8 mouse cellular contexts compared by ENCODE assay signal in genomic region chr7:105581094-105581703, GRCm38 (mm10). TPM values are rescaled to one million over a fixed set of nuclear protein-coding genes. Genes with fewer than 3 reads are reported as not detected.
DNase-seq lines count a peak whose midpoint lies in the region; ATAC-seq and TF ChIP-seq lines count a peak whose summit lies in the region.

Gene Apbb1, minus strand, starts transcription at chr7:105581653.

- WGBS in embryonic facial prominence, embryonic 12.5 days: under 1% methylated on average over 44 of the region's 54 CpGs
- WGBS in intestine, postnatal 0 days: under 1% methylated on average over 35 of the region's 54 CpGs
- WGBS in limb, embryonic 10.5 days: under 1% methylated on average over 47 of the region's 54 CpGs
- WGBS in midbrain, embryonic 11.5 days: under 1% methylated on average over 52 of the region's 54 CpGs

- peaks cover 28% of the 10 kb centered on the region for H3K4me1 ChIP-seq in embryonic facial prominence, embryonic 12.5 days
- no peaks in the 10 kb centered on the region for H3K4me1 ChIP-seq in intestine, postnatal 0 days (replicated peaks; ENCODE audit: control insufficient read depth, insufficient read depth, low read length)
- H3K4me1 ChIP-seq in limb, embryonic 10.5 days: peaks cover 18% of the 10 kb centered on the region
- H3K4me1 ChIP-seq in midbrain, embryonic 11.5 days (ENCODE audit: control insufficient read depth, insufficient read depth, low read length): peaks cover 9% of the 10 kb centered on the region; the same call in 1 of the 2 replicates

- H3K36me3 ChIP-seq in embryonic facial prominence, embryonic 12.5 days: no peaks in the 10 kb centered on the region
- no peaks in the 10 kb centered on the region for H3K36me3 ChIP-seq in intestine, postnatal 0 days (ENCODE audit: control insufficient read depth, insufficient read depth)
- H3K36me3 ChIP-seq in limb, embryonic 10.5 days: no peaks in the 10 kb centered on the region
- no peaks in the 10 kb centered on the region for H3K36me3 ChIP-seq in midbrain, embryonic 11.5 days (ENCODE audit: control insufficient read depth, insufficient read depth, low read length)

- TF ChIP-seq CTCF in intestine, postnatal 0 days (IDR thresholded peaks at IDR 0.05; ENCODE audit: low read depth): no peak

- no peaks in the 10 kb centered on the region for H3K27me3 ChIP-seq in embryonic facial prominence, embryonic 12.5 days
- H3K27me3 ChIP-seq in intestine, postnatal 0 days (replicated peaks; ENCODE audit: control insufficient read depth, insufficient read depth, low read length): no peaks in the 10 kb centered on the region
- 0 out of 2 replicates have a peak, but pooled peaks cover 3% of the 10 kb centered on the region for H3K27me3 ChIP-seq in limb, embryonic 10.5 days (ENCODE audit: low read depth, poor library complexity, severe bottlenecking)
- no peaks in the 10 kb centered on the region for H3K27me3 ChIP-seq in midbrain, embryonic 11.5 days (ENCODE audit: control insufficient read depth, insufficient read depth, low read length)

- peak; percentile 88 for DNase-seq in 3134 (ENCODE audit: extremely low read depth, insufficient read length, low spot score)
- DNase-seq in adrenal gland, postnatal 25 days: peak; percentile 79
- DNase-seq in limb, embryonic 10.5 days (ENCODE audit: low spot score): peak; percentile 86
- DNase-seq in midbrain, embryonic 11.5 days (ENCODE audit: low spot score, missing footprints): peak; percentile 99
- DNase-seq in right cerebral cortex, postnatal 4 days: peak; percentile 89

- peak within 1 kb of the TSS; percentile 76 for H3K4me2 ChIP-seq in embryonic facial prominence, embryonic 12.5 days (replicated peaks)
- peak within 1 kb of the TSS; percentile 97 for H3K4me2 ChIP-seq in intestine, postnatal 0 days (replicated peaks; ENCODE audit: low read depth)
- peak within 1 kb of the TSS; percentile 52 for H3K4me2 ChIP-seq in midbrain, embryonic 11.5 days

- peak; percentile 85 for ATAC-seq in embryonic facial prominence, embryonic 12.5 days (ENCODE audit: insufficient number of reproducible peaks, insufficient read depth, low FRiP score, low TSS enrichment)
- peak; percentile 83 for ATAC-seq in granulocyte monocyte progenitor cell, adult 5-6 weeks (replicated peaks; ENCODE audit: poor library complexity, severe bottlenecking)
- ATAC-seq in intestine, postnatal 0 days: peak; percentile 93
- ATAC-seq in midbrain, embryonic 11.5 days (ENCODE audit: low FRiP score): peak; percentile 95

- H3K9me3 ChIP-seq in embryonic facial prominence, embryonic 12.5 days: no peaks in the 10 kb centered on the region
- H3K9me3 ChIP-seq in intestine, postnatal 0 days (ENCODE audit: control insufficient read depth): no peaks in the 10 kb centered on the region
- H3K9me3 ChIP-seq in limb, embryonic 10.5 days (replicated peaks): no peaks in the 10 kb centered on the region
- H3K9me3 ChIP-seq in midbrain, embryonic 11.5 days (ENCODE audit: control insufficient read depth, low read length): no peaks in the 10 kb centered on the region

- peak within 1 kb of the TSS; percentile 66 for H3K4me3 ChIP-seq in embryonic facial prominence, embryonic 12.5 days
- H3K4me3 ChIP-seq in intestine, postnatal 0 days (ENCODE audit: low read depth, low read length): peak within 1 kb of the TSS; percentile 80
- H3K4me3 ChIP-seq in limb, embryonic 10.5 days: peak within 1 kb of the TSS; percentile 76
- peak within 1 kb of the TSS; percentile 75 for H3K4me3 ChIP-seq in midbrain, embryonic 11.5 days (ENCODE audit: low read depth, low read length)

- peak within 1 kb of the TSS; percentile 79 for H3K27ac ChIP-seq in embryonic facial prominence, embryonic 12.5 days
- H3K27ac ChIP-seq in intestine, postnatal 0 days (ENCODE audit: low read depth, low read length): peak within 1 kb of the TSS; percentile 35; the same call in 1 of the 2 replicates
- peak within 1 kb of the TSS; percentile 93 for H3K27ac ChIP-seq in limb, embryonic 10.5 days
- peak within 1 kb of the TSS; percentile 85 for H3K27ac ChIP-seq in midbrain, embryonic 11.5 days (ENCODE audit: low read depth, low read length)

- peak within 1 kb of the TSS; percentile 78 for H3K9ac ChIP-seq in embryonic facial prominence, embryonic 12.5 days
- H3K9ac ChIP-seq in intestine, postnatal 0 days (ENCODE audit: low read depth, low read length): peak within 1 kb of the TSS; percentile 47
- H3K9ac ChIP-seq in midbrain, embryonic 11.5 days (ENCODE audit: low read length): peak within 1 kb of the TSS; percentile 86

RNA-seq across cellular contexts. Expression of gene Apbb1, which starts in this region (rescaled TPM):
- 13.6 and 15.0 TPM in 2 replicates for total RNA-seq in adrenal gland, postnatal 25 days (2021)
- polyA plus RNA-seq in embryonic facial prominence, embryonic 12.5 days (2016; fragmentation: Nextera tagmentation; extraction: Ambion mirVana): 77.5 and 84.7 TPM in 2 replicates
- total RNA-seq in granulocyte monocyte progenitor cell, adult 5-6 weeks (2014; fragmentation: Nextera tagmentation): 0.81 TPM in 1 of 2 replicates, not detected in the other
- total RNA-seq in granulocyte monocyte progenitor cell, adult 5-6 weeks (2017): 0.05 TPM in 1 of 2 replicates, not detected in the other
- 13.5 and 14.0 TPM in 2 replicates for polyA plus RNA-seq in intestine, postnatal 0 days (2015; fragmentation: Nextera tagmentation; extraction: Ambion mirVana)
- 76.9 and 81.9 TPM in 2 replicates for polyA plus RNA-seq in limb, embryonic 10.5 days (2016; fragmentation: Nextera tagmentation; extraction: Ambion mirVana)
- polyA plus RNA-seq in midbrain, embryonic 11.5 days (2014; fragmentation: Nextera tagmentation; extraction: Ambion mirVana): 100 and 103 TPM in 2 replicates

Comparison
In these comparisons a context has a peak if more than half of its experiments do, and no peak if none do; other contexts are left out.
1. Peak in every context shown above with its lines: DNase-seq, ATAC-seq, H3K4me3 ChIP-seq and H3K27ac ChIP-seq.
2. Peak in ATAC-seq in granulocyte monocyte progenitor cell, adult 5-6 weeks; RNA of the gene not detected or under 1 TPM.
3. H3K27ac ChIP-seq: peak in every context shown above with its lines; median percentile 93 in limb, embryonic 10.5 days; 85 in midbrain, embryonic 11.5 days; 79 in embryonic facial prominence, embryonic 12.5 days; 35 in intestine, postnatal 0 days.